Mouse (Mus musculus) cerebral cortex, adult 2 months (tissue): ENCODE results near the gene St13.

Source experiments
- WGBS: fragments of 180-500 bp; shearing (Covaris S2); methylation state at CpG from one replicate; pipeline ENCODE4 v1.1.7; 2018; 5-methylcytosine and 5-hydroxymethylcytosine counted together

St13 gene

DNA sequence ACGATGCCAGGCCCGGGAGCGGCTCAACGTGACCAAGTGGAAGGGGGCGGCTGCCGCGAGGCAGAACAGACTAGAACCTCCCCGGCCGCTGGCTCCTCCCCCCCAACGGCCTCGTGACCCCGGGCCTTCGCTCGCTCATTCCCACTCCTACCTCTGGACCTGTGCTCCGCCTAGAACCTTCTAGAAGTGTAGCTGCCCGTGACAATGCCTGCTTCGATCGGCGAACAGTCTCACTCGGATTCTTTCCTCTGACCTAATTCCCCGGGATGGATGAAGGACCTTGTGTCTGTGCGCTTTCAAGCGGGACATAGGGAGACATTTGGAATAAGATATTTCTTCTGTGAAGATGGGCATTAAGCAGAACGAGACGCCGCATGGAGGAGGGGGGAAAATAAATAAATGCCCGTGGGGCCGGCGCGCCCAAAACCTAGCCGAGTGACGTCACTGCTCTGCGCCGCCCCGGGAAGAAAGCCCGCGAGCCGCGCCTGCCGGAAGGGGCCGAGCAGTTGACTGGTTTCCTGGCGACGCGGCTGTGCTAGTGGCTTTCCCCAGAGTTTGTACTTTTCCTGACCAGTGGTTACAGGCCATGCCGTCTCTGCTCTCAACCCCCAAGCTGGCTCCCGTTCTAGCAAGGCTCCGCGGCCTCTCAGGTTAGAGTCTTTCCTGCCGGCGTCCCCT, at the start of gene St13, which contains the start of gene Xpnpep3:
Gene St13 (minus strand): TSS at position 440 of the 678 bp plus-strand sequence.
Gene Xpnpep3 (plus strand): TSS at position 501 of the 678 bp plus-strand sequence.
- WGBS: under 1% methylated on average over 50 of the region's 50 CpGs

DNA sequence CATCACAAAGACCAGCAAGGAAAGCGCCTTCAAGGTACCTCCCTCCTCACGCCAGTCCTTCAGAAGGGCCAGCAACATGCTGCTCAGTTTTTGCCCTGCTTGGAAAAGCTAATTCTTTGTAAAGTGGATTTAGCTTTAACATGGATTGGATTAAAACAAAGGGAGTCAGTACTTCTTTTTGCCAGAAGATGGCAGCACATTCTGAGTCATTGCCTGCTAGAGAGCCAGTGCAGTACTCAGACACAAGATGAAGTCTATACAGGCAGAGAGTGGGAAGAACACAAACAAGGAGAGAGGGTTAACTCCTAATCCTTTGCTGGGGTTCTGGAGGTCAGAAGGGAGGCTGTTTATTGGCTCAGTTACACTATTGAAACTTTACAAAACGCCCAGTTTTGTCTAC, 48.6 kb upstream of the St13 start:
- WGBS: 37% methylated on average over 3 of the region's 3 CpGs

DNA sequence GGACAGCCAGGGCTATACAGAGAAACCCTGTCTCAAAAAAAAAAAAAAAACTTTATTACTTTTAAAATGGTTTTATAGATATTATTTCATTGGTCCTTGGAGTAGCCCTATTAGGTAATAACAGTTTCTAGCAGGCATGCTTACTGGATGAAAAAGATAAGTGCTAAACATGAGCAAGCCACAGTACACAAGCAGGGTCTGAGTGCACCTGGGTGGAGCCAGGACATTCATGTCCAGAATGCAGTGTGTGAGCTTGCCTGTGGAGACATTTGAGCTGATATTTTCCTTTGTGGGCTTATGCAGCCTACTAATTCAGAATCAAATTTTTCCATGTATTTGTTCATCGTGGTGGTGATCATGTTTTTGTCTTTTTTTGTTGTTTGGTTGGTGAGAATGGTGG, 38.5 kb upstream of the St13 start:
- WGBS: 95% methylated on average over 1 of the region's 1 CpGs

DNA sequence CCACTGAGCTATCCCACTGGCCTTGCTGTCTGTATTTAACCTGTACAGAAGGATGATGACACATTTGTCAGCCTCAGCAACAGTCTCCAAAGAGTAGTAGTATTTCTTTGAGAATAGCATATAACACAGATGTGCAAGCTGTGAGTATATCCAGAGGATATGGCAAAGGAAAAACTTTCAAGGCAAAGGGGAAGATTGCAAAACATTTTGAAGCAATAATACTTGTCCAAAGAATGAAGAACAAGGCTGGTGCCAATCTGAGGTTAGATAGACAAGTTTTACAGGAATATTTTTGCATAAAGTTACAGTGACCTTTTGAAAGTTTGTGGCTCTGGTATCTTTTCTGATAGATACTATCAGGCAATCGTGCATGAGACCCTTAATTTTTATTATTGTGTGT, 31.3 kb upstream of the St13 start:
- WGBS: 84% methylated on average over 1 of the region's 1 CpGs

DNA sequence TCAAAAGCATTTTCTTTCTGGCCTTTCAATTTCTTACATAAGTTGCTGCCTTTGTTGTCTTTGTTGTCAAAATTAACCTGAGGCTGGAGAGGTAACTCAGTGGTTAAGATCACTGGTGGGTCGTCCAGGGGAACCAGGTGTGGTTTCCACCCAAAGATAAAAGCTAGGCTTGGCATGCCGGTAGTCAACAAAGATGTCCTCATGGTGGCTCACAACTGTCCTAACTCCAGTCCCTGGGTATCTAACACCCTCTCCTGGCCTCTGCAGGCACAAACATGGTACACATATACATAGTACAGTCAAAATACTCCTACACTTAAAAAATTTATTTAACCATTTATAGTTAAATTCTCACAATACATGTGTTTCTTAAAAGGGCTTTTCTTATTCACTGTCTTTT, 28.1 kb upstream of the St13 start:
- 78% methylated on average over 2 of the region's 2 CpGs for WGBS

DNA sequence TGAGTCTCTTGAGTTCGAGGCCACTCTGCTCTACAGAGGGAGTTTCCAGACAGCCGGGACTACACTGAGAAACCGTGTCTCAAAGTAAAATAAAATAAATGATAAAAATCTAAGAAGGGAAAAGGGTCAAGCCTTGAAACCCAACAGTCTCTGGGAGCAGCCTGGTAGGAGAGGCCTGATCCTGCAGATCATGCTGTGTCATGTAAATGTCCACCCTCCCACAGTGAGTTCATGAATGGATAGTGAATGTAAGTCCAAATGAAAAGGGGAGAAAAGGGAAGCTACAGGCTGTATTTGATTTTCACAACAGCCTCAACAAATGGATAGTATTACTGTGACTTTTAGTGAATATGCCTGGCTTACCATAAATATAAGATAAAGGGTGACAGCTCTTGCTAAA, 25.4 kb upstream of the St13 start:
- WGBS: 93% methylated on average over 3 of the region's 3 CpGs

DNA sequence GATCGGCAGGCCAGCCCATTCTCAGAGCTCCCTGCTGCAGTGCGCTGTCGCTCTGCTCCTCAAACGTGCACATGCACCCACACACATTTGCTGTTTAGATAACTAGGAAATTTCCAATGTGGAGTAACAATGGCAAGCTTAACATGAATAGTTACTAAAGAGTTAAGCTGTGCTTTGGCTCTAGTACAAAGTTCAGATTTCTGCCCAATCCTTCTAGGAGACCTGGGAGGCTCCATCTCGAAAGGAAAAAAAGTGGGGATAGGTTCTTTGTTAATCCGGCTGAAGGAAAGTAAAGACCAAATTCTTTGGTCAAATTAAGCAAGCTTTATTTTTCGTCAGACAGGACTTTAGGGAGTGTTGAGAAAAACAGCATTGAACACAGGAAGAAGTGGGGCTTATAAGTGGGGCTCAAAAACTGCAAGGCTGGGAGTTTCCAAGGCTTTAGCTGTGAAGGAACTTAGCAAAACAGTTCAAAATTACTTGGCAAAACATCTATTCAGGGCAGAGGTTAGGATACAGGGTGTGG, 22.3 kb upstream of the St13 start:
- 50% methylated on average over 7 of the region's 7 CpGs for WGBS

DNA sequence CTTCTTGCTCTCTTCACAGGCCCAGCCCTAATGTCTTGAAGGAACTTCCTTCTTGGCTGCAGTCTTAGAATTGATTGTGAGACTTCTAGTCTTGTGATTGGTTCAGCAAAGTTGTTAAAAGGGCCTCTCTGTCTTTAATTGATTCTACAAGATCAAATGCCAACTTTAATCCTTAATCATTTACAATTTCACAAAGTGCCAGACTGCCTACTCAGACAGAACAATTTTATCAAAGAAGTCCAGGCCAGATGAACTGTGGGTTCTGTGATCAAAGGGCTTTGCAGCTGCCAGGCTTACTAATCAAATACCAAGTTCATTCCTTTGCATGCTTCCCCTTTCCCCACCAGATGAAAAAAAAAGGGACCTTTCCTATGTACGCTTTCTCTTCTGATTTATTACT, 21.6 kb upstream of the St13 start:
- WGBS: 60% methylated on average over 1 of the region's 1 CpGs

DNA sequence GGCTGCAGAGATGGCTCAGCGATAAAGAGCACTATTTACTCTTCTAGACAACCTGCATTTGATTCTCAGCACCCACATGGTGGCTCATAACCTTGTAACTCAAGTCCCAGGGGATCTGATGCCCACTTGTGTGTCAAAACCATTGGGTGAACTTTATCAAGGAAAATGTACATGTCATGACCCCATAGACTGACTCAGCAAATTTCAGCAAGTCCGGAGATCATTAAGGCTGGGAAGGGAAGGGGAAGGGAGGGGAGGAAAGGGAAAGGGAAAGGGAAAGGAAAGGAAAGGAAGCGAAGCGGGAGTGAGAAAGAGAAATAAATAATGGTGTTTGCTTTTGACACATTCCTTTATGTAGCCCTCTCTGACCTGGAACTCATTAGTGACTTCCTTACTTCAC, 18.2 kb upstream of the St13 start:
- 93% methylated on average over 4 of the region's 4 CpGs for WGBS

DNA sequence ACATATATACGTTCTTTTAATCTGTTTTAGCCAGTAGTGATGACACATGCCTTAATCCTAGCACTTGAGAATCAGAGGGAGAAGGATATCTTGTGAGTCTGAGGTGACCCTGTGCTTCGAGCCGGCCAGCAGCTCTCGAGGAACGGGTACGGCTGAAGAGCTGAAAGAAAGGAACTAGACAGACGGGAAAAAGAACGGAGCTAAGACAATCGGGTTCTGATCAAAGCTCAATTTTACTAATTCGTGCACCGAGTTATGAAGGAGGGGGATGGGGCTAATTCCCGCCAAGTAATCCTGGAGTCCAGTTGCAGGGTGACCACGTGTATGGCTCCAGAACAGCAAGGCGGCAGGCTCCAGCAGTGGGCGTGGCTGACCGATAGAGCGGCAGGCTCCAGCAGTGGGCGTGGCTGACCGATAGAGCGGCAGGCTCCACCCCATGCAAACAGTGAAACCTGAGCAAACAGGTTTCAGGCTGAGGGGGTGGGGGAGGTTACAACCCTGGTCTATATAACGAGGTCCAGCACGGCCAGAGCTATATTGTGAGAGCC, 17.0 kb upstream of the St13 start:
- WGBS: 15% methylated on average over 22 of the region's 22 CpGs

DNA sequence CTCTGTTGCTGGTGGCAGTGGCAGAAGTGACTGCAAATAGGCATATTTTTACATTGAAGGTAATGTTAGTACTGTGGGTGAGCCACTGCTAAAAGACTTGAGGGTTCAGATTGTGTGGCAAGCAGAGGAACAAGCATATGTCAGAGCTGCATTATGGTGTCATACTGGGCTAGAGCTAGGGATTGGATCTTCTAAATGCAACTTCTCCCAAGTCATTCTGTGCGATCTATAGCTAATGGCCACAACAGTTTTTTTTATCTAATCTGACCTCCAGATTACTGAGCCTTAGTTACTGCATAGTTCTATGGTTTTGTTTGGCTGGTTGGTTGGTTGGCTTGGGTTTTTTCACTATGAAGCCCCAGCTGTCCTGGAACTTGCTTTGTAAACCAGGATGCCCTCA, 8.3 kb upstream of the St13 start, which contains the start of gene Dnajb7:
Gene Dnajb7 (minus strand): TSS at position 101 of the 400 bp plus-strand sequence.
- WGBS: 97% methylated on average over 1 of the region's 1 CpGs

DNA sequence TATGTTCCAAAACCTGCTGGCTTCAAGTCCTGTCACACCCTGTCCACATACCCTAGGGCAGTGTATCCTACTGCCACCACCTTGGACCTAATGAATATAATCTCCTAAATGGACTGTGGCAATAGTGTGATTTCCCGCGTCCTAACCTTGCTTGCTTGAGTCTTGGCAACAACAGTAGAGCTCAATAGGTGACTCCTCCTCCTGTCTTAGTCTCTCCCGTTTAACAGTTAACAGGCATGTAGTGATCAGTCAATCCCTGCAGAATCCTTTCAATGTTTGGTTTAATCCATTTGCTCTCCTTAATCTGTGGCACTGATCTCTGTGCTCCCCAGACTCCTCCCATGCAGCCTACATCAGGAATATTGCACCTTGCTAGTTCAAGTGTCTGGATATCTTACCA, 5.1 kb upstream of the St13 start:
- 76% methylated on average over 3 of the region's 3 CpGs for WGBS

DNA sequence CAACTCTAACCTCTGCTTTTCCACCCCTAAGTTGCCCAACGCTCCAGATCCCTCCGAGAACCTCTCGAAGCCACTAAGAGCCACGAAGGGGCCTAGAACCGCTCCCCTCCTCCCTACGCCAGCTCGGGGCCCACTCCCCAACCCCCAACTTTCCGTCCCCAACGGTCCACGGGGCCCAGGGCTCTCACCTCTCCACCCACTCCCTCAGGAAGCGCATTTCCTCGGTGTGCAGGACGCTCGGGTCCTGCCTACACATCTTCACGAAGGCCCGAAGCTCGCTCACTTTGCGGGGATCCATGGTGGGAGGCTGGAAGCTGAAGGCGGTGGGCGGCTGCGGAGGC, 610 bp downstream of the St13 start:
- under 1% methylated on average over 21 of the region's 21 CpGs for WGBS

DNA sequence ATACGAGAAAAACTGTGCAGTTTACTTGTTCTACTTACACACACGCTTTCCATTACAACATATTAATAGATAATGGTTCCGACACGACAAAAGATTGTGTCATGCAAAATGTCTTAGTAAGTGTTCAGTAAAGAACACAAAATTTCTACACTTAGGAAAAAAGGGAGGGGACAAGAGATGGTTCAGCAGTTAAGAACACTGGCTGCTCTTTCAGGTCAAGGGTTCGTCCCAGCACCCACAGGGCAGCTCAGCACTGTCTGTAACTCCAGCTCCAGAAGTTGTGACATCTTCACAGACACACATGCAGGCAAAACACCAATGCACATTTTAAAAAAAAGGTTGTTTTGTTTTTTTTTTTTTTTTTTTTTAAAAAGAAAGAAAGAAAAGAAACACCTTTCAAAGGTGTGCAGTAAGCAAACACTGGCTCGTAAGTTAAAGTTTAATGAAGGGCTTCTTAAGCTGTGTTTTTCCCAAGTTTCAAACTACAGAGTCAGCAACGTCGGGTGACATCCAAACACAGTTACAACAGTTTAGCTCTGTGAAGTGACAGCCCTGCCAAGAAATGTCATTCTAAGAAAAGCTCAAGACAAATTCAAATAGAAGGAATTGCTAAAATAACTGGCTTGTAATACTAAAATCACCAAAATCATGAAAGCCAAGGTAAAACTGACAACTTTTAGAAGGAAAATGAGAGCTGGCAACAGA, 5.5 kb downstream of the St13 start:
- 64% methylated on average over 8 of the region's 8 CpGs for WGBS

DNA sequence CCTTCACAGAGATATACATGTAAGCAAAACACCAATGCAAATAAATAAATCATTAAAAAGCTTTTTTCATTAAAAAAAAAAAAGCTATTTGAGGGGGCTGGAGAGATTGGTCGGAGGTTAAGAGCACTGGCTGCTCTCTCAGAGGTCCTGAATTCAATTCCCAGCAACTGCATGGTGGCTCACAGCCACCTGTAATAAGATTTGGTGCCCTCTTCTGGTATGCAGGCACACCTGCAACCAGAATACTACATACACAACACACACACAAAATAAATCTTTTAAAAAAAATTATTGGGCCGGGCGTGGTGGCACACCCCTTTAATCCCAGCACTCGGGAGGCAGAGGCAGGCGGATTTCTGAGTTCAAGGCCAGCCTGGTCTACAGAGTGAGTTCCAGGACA, 13.6 kb downstream of the St13 start:
- 96% methylated on average over 5 of the region's 5 CpGs for WGBS

DNA sequence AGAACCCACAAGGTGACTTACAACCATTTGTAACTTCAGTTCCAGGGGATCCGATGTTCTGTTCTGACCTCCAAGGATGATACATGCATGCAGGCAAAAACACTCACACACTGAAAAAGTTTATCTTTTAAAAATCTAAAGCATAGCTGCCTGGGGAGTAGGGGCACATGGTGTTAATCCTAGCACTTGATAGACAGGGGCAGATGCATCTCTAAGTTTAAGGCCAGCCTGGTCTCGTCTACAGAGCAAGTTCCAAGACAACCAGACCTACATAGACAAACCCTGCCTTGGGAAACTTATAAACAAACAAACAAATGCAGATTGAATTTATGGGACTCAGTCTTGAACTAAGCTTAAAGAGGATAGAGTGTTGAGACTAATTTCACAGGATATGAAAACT, 21.0 kb downstream of the St13 start:
- 93% methylated on average over 2 of the region's 2 CpGs for WGBS

DNA sequence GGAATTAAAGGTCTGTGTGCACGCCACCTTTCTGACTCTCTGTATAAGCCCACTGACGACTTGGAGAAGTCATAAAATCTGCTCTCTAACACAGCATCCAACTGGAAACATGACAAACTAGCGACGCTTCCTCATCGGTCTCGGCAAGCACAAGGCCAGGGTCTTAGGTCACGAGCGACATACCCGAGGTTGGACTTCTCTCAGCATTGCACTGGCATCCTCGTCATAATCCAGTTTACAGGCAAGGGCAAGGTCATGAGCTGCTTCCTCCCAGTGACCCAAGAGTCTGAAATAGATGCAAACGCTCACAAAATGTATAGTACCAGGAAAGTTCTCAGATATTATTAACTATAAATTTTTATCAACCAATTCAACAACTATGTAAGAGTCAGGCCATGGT, 25.3 kb downstream of the St13 start:
- WGBS: 93% methylated on average over 11 of the region's 11 CpGs

DNA sequence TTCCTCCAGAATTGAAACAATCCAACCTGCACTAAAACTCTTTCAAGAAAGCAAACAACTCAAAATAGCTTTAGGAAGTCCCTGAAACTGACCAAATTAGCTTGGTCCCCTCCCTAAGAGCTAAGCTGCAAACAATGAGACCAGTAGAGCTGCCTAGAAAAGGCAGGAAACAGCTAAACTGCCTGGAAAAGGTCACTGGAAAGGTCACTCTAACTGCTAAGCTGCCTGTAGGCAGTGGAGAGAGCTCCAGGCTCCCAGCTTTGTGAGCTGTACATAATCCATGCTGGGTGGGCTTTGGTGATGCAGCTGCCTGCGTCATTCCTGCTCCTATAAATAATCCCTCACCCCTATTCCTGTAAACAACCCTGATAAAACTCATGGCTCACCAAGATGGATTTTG, 29.5 kb downstream of the St13 start:
- WGBS: 63% methylated on average over 1 of the region's 1 CpGs

DNA sequence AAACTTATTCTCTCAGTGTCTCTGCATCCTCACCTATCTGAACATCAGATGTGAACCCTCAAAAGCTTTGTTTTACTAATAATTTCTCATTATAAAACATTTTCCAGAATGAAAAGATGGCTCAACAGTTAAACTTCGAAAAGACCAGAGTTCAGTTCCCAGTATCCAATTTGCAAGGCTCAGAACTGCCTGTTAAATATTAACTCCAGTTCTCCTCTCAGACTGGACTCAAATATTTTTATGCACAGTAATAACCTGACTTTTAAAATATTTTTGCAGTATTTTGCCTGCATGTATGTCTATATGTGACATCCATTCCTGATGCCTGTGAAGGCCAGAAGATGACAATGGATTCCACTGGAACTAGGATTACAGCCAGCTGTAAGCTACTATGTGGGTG, 31.3 kb downstream of the St13 start:
- WGBS: 98% methylated on average over 1 of the region's 1 CpGs

DNA sequence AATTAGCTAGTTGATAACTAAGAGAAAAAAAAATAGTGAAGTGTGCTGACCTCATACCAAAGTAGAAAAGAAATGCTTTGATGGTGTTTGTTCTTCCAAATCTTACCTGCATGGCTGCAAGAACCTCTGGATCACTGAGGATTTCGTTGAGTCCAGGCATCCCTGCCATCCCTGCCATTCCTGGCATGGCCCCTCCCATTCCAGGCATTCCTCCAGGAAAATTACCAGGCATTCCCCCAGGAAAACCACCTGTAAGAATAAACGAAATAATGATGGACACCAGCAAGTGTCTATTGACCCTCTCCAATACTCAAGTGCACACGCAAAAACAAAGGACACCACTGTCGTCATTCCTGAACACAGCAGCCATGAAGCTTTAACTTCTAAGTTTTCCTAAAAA, 33.6 kb downstream of the St13 start:
- WGBS: 71% methylated on average over 4 of the region's 4 CpGs

DNA sequence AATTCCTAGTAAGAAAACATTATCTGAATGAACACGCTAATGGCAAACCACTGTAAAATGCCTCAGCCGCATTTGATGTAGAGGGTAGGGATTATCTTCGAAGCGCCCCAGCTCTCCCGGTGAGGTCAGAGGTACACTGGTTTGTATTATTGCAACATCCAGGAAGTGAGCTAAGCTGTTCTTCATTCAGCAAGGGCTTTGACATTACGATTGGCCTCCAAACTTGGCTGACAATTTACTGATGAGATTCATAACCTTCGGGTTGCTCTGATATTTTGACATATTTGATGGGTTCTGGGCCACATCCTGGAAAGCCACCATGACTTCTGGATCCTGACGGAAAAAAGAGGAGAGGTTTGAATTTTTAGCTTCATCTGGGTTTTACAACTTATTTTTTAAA, 34.6 kb downstream of the St13 start:
- WGBS: 88% methylated on average over 8 of the region's 8 CpGs

DNA sequence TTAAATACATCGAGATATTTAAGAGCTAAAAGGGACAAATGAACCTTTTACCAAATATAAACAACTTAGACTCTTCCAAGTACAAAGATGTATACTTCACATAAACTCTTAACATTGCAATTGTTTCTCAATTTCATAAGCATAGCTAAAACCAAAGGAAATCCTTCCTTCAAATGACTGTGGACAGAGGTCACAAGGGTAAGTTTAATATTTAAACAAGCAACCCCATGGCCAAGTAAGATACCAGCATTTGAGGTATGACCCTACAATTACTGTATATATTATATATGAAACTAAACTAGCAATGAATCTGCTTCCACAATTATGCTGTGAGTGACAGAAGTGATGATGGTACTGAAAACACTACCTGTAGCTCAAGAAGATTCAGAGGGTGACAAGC, 35.6 kb downstream of the St13 start:
- WGBS: 83% methylated on average over 1 of the region's 1 CpGs

DNA sequence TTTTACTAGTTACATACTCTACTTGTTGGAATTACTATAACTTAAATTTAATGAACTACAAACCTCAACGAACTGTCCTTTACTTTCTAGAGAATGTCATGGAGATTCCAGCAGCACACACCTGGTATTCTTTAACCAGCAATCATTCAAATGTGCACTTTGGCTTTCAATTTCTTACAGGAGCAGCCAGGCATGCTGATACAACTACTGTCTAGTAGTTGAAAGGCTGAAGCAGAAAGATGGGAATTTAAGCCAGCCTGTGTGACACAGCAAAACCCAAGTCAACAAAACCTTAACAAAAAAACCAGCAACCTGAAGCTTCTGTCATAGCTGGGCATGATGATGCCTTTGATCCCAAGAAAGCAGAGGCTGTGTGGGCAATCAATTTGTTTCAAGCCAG, 37.4 kb downstream of the St13 start:
- 90% methylated on average over 1 of the region's 1 CpGs for WGBS
